Mouse (Mus musculus) lung, embryonic 14.5 days (tissue): ENCODE data around the gene Skap2. TPM values are rescaled to one million over a fixed set of nuclear protein-coding genes. Genes with fewer than 3 reads are reported as not detected.

ENCODE experiments used
- ATAC-seq: fragments of 200-750 bp; cut with Nextera tagmentation; 2 replicates; pipeline ENCODE4 v1.8.0; 2017; ENCODE audit warnings: mild to moderate bottlenecking, moderate TSS enrichment, moderate library complexity; ENCODE audit not compliant: insufficient read depth
- DNase-seq: peaks from one replicate; pipeline ENCODE4 v3.0.0-alpha.2; 2015
- H3K27ac ChIP-seq: fragments of 300-500 bp; sonication (generic); 2 replicates; pipeline ENCODE4 v1.5.1; 2014; ENCODE audit warnings: low read depth, mild to moderate bottlenecking, moderate library complexity
- H3K27me3 ChIP-seq: fragments of 300-500 bp; sonication (generic); 2 replicates; pipeline ENCODE4 v1.6.1; 2014; ENCODE audit warnings: low read length, control low read depth; ENCODE audit not compliant: insufficient read depth
- H3K36me3 ChIP-seq: fragments of 300-500 bp; sonication (generic); 2 replicates; pipeline ENCODE4 v1.6.1; 2014; ENCODE audit warnings: control low read depth; ENCODE audit not compliant: insufficient read depth
- H3K4me1 ChIP-seq: fragments of 300-500 bp; sonication (generic); 2 replicates; pipeline ENCODE4 v1.6.1; 2014; ENCODE audit warnings: antibody characterized with exemption, control low read depth; ENCODE audit not compliant: insufficient read depth
- H3K4me2 ChIP-seq: fragments of 300-500 bp; sonication (generic); 2 replicates; pipeline ENCODE4 v1.6.1; 2014; ENCODE audit warnings: mild to moderate bottlenecking
- H3K4me3 ChIP-seq: fragments of 300-500 bp; sonication (generic); 2 replicates; pipeline ENCODE4 v1.5.1; 2014; ENCODE audit warnings: low read depth, low read length
- H3K9ac ChIP-seq: fragments of 300-500 bp; sonication (generic); 2 replicates; pipeline ENCODE4 v1.6.1; 2014
- H3K9me3 ChIP-seq: fragments of 300-500 bp; sonication (generic); 2 replicates; pipeline ENCODE4 v1.6.1; 2016; ENCODE audit warnings: low read depth, low read length, control low read depth
- CTCF ChIP-seq: IDR thresholded peaks from 2 replicates; pipeline ENCODE4 v1.5.1; 2016; ENCODE audit warnings: antibody characterized with exemption, low read depth
- WGBS: fragments of 180-500 bp; shearing (Covaris S2); extraction: QIAGEN DNeasy Blood & Tissue Kit; methylation state at CpG from one replicate; pipeline ENCODE4 v1.1.7; 2014; 5-methylcytosine and 5-hydroxymethylcytosine counted together
- polyA plus RNA-seq: library from polyadenylated mRNA; unstranded; fragments of >200 nt; fragmentation: Nextera tagmentation; extraction: Ambion mirVana; gene quantifications from 2 replicates; pipeline ENCODE4 v1.2.1, GENCODE M21; 2014

Skap2 gene
- polyA plus RNA-seq: 61.2 and 67.4 TPM in 2 replicates

DNA sequence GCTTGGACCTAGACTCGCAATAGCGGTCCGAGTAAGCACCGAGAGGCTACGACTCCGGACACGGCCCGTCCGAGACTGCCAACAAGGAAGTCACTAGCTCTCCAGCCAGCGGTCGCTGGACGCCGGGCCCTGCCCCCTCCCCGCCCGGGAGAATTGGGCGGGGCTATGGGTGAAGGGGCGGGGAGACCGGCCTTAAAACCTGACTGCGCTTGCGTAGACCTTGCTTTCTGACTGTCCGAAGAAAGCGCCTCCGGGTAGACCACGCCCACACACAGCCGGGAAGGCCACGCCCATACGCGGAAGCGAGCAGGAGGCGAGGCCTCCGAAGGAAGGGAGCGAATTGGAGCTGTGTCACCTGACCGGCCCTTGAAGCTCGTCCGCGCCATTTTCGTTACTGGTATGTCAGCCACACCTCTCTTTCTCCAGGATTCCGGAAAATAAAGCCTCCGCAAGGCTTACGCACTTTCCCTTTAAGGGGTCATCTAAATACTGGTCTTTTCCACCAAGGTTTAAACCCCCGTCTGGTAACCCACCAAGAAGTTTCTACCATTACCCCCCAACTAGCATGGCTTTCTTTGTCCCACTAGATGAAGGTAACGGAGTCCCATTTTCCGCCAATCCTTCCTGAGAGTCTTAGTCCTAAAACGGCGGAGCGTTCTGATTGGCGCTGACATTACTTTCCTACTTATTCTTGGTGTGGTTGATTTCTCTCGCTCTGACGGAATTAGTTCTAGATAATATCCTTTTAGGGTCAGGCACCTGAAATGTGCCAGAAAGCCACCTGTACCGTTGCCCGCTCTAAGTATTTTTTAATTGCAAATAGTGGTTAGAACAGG, at the start of gene Skap2:
Gene Skap2 (minus strand): TSS at position 141 of the 836 bp plus-strand sequence.
- no peak for TF ChIP-seq CTCF

DNA sequence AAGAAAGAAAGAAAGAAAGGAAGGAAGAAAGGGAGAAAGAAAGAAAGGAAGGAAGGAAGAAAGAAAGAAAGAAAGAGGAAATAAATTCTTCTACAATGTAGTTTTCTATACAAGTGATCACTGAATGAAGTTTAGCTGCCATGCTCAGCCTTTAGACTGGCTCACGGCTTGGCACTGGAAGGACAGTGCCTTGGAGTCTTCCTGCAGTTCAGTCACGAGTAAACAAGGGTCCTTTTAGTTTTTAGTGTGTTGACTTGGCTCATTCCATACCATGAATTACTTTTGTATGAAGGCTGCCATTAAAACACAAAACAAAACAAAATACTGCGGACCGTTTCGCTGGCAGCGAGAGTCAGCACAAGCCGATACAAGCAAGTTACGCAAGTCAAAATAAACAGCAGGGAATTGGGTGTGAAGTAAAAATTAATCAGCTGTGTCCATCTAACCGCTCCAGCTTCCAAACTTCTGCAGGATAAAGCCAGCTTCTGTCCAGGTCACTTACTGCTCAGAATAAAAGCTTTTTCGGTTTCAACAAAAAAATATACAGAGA, 46.6 kb upstream of the Skap2 start:
- DNase-seq (peak; percentile 75), ATAC-seq (peak; percentile 28; the same call in 1 of the 2 replicates)
- H3K4me2 ChIP-seq: peak overlapping the region; percentile 37
- no peak overlapping the region for H3K4me3 ChIP-seq
- H3K4me1 ChIP-seq: peaks cover 2% of the 10 kb centered on the region; the same call in 1 of the 2 replicates
- TF ChIP-seq CTCF: no peak
- 29% methylated on average over 10 of the region's 10 CpGs for WGBS
- H3K27ac ChIP-seq: no peak overlapping the region
- no peaks in the 10 kb centered on the region for H3K27me3 ChIP-seq
- H3K9me3 ChIP-seq: no peaks in the 10 kb centered on the region
- H3K36me3 ChIP-seq: no peaks in the 10 kb centered on the region
- H3K9ac ChIP-seq: no peak overlapping the region

More for the DNA sequence above, at the start of gene Skap2:
- Histone ChIP-seq H3K9me3 (no peaks in the 10 kb centered on the region), H3K4me2 (peak within 1 kb of the TSS; percentile 83), H3K4me3 (peak within 1 kb of the TSS; percentile 69), H3K27me3 (peaks cover 10% of the 10 kb centered on the region; the same call in 1 of the 2 replicates), H3K27ac (peak within 1 kb of the TSS; percentile 63; the same call in 1 of the 2 replicates), H3K9ac (peak within 1 kb of the TSS; percentile 52), H3K36me3 (no peaks in the 10 kb centered on the region), H3K4me1 (no peaks in the 10 kb centered on the region)
- WGBS: under 1% methylated on average over 51 of the region's 51 CpGs
- peak; percentile 100 for DNase-seq
- peak; percentile 95 for ATAC-seq

DNA sequence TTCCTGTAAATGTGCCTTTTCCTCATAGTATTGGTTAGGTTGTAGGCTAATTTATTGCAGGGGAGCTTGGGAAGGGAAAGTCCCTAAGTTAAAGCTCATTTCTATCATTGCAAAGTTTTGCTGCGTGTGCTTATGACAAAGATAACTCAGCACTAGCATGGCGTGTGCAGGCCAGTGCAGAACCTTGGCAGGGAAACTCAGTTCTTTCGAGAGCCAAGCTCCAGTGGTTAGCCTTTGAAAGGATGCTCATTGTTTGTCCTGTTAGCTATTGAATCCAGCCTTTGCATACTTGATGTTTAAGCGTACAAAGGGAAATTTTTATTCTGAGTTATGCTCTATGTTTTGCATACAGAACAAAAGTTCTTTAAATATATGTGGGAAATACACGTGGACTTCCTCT, 45.8 kb upstream of the Skap2 start:
- Histone ChIP-seq H3K9ac (no peak overlapping the region), H3K4me1 (no peaks in the 10 kb centered on the region; the same call in 1 of the 2 replicates), H3K27ac (no peak overlapping the region), H3K4me3 (no peak overlapping the region), H3K36me3 (no peaks in the 10 kb centered on the region), H3K9me3 (no peaks in the 10 kb centered on the region), H3K27me3 (no peaks in the 10 kb centered on the region), H3K4me2 (no peak overlapping the region)
- DNase-seq: peak; percentile 75
- TF ChIP-seq CTCF: no peak
- ATAC-seq: no peak
- WGBS: 45% methylated on average over 5 of the region's 5 CpGs

DNA sequence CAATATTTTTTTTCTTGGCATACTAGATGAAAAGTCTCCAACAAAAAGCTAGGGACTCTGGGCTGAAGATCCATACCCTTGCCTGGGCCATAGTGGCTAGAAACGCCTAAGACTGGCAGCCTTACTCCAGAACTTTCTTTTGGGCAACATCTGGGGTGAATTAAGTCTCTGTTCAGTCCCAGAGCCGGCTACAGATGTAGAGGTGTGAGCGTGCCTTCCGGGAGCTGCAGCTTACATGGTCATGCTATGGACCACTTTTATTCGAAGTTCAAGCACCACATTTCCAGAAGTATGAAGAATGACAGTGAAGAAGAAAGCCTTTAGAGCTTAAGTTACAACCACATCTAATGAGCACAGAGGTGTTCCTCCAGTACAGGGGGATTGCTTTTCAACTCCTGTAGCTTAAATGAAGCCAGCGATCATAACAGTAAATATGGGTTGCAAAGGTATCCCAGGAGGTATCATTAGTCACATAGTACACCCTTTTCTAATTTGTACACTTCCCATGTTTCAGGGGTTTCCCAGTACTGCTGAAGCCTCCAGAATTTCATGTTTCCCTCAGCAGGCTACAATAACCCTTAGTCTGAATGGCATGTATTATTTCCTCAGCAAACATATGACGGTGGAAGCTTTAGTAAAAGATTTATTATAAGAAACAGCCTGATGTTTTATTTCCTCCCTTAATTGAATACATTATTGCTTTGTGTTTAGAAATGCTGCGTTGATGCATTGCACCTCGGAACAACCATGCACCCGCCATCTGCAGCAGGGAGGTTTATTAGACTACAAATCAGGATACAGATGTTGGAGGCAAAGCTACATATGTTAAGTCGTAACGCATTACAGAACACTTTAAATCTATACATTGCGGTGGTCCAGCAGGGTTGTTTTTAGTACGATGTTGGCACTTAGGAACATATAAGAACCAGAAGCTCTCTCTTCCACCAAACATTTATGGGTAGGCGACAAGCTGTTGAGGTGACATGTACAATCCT, 41.5 kb upstream of the Skap2 start:
- TF ChIP-seq CTCF: no peak
- no peaks in the 10 kb centered on the region; the same call in none of the 2 replicates for H3K4me1 ChIP-seq
- H3K27ac ChIP-seq: no peak overlapping the region
- H3K36me3 ChIP-seq: no peaks in the 10 kb centered on the region
- 64% methylated on average over 15 of the region's 15 CpGs for WGBS
- ATAC-seq: no peak
- no peaks in the 10 kb centered on the region for H3K27me3 ChIP-seq
- DNase-seq: no peak
- no peak overlapping the region for H3K4me2 ChIP-seq
- no peaks in the 10 kb centered on the region for H3K9me3 ChIP-seq
- no peak overlapping the region for H3K9ac ChIP-seq
- no peak overlapping the region for H3K4me3 ChIP-seq

DNA sequence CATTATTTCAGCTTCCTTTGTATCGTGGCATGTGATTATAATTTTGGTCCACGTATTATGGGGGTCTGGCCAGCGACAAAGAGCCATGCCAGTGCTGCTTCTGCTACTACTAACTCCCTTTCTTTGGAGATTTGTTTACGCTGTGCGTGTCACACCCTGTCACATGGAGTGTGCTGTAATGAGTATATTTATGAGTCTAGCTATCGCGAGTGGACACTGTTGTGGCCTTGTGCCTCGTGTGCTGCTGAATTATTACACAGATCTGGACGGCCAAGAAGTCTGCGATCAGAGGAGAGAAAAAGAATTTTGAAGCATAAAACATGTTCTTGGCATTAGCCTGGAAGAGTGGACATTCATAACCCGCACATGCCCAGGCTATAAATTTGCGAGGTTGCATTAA, 37.7 kb upstream of the Skap2 start:
- Histone ChIP-seq H3K4me1 (no peaks in the 10 kb centered on the region; the same call in 1 of the 2 replicates), H3K9me3 (no peaks in the 10 kb centered on the region), H3K9ac (no peak overlapping the region), H3K4me2 (no peak overlapping the region), H3K27me3 (no peaks in the 10 kb centered on the region), H3K36me3 (no peaks in the 10 kb centered on the region), H3K4me3 (no peak overlapping the region), H3K27ac (no peak overlapping the region)
- no peak for TF ChIP-seq CTCF
- WGBS: 44% methylated on average over 12 of the region's 12 CpGs
- ATAC-seq (peak; percentile 38; the same call in 1 of the 2 replicates), DNase-seq (peak; percentile 42)

DNA sequence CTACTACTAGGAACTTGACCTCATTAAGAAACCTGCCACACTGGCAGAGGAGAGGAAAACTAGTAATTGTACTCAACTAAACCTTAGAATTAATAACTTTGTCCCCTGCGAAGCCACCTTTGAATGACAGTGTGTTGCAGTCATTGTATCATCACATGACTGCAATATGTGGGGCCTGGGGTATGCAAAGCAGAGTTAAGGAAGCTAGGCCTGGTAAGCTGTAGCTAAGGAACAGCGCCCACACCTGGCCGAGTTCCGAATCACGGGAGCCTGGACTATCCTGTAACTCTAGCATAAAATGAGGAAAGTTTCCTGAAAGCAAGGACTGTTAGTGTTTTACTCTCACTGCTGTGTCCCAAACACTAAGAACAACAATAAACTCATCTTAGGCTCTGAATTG, 33.2 kb upstream of the Skap2 start:
- ATAC-seq (no peak), DNase-seq (peak; percentile 38)
- 54% methylated on average over 5 of the region's 5 CpGs for WGBS
- Histone ChIP-seq H3K36me3 (no peaks in the 10 kb centered on the region), H3K27ac (no peak overlapping the region), H3K4me2 (no peak overlapping the region), H3K9me3 (no peaks in the 10 kb centered on the region), H3K4me1 (no peaks in the 10 kb centered on the region; the same call in 1 of the 2 replicates), H3K27me3 (no peaks in the 10 kb centered on the region), H3K9ac (no peak overlapping the region), H3K4me3 (no peak overlapping the region)
- TF ChIP-seq CTCF: peak; percentile 39; the same call in 1 of the 2 replicates
